Mouse (Mus musculus): ENCODE measurements around the gene Cdk8.
A peak's percentile ranks its signal among the peaks of the same experiment; 100 is the strongest.

The Cdk8 gene

DNA sequence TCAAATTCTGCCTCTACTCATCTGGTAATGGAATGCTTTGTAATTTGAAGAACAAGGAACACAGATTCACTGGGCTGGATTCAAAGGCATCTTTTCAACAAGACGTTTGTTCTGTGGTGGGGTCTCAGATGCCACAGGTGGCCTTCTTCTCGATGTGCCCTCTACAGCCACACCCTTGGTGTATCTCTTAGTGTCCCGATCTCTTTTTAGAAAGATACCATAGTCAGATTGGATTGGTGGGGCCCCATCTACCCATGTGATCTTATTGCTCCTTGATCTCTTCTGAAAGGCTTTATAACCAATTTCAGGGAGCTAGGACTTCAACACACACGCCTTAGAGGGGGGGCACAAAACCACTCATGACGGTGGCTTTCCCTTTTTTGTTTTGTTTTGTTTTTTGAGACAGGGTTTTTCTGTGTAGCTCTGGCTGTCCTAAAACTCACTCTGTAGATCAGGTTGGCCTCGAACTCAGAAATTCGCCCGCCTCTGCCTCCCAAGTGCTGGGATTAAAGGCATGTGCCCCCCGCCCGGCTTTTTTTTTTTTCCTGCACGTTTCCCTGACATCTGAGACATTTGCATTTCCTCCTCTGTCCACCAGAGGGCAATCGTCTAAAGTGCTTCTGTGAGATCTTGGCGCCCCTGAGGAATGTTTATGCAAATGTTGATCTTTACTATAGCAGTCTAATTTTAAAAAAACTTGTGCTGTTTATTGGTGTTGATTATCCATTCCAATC is 99.2 kb downstream of the Cdk8 start:
- DNase-seq, result no peak

DNA sequence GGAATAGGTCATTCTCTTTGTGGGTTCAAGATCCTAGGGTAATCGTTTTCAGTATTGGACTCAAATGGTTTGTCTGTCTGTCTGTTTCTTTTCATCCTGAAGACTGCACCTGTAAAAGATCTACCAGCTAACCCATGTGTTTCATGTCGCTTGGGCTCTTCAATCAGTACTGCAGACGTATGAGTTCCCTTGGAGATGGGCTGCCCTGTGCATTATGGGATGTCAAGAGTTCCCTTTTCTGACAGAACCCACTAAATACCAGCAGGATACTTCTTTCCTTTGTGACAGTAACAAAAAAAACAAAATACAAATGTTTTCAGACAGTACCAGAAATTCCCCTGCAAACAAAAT is 99.7 kb downstream of the Cdk8 start:
- no peak for DNase-seq

DNA sequence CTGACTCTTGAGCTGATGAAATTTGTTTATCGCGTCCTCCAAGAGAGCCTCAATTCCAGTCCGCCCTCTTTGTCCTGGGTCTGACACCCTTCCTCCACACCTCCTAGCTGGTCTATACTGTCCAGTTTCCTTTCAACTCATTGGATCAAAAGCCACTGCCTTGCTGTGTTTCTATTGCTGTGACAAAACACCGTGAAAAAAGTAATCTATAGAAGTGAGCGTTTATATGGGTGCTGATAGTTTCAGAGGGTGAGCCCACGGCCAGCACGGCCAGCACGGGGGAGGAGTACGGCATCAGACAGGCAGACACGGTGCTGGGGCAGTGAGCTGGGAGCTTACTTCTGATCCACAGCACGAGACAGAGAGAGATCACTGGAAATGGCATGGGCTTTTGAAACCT is 100.1 kb downstream of the Cdk8 start:
- no peak for DNase-seq

GRCm38 (mm10) chr5:146332541-146332940 is 101.5 kb downstream of the Cdk8 start:
- no peak for DNase-seq

- no peak for DNase-seq
These were observed 103.4 kb downstream of the Cdk8 start for GRCm38 (mm10) chr5:146334410-146334809.

GRCm38 (mm10) chr5:146338064-146338463 is 107.0 kb downstream of the Cdk8 start:
- DNase-seq, result peak; percentile 70

DNA sequence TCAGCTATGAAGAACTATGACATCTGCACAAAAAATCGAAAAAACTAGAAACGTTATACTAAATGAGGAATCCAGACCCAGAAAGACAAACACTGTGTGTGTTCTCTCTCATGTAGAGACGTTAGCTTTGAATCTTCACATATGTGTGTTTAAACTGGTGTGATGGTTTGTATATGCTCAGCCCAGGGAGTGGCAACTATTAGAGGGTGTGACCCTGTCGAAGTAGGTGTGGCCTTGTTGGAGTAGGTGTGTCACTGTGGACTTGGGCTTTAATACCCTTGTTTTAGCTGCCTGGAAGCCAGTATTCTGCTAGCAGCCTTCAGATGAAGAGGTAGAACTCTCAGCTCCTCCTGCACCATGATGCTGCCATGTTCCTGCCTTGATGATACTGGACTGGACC is 109.0 kb downstream of the Cdk8 start:
- no peak for DNase-seq

GRCm38 (mm10) chr5:146344911-146345686 is 114.1 kb downstream of the Cdk8 start:
- no peak for DNase-seq

- no peak for DNase-seq
These were observed 116.1 kb downstream of the Cdk8 start for GRCm38 (mm10) chr5:146347081-146347480.

GRCm38 (mm10) chr5:146349183-146349582 is 118.2 kb downstream of the Cdk8 start:
- peak; percentile 58 for DNase-seq

GRCm38 (mm10) chr5:146350784-146351183 is 119.8 kb downstream of the Cdk8 start:
- DNase-seq, result no peak

DNA sequence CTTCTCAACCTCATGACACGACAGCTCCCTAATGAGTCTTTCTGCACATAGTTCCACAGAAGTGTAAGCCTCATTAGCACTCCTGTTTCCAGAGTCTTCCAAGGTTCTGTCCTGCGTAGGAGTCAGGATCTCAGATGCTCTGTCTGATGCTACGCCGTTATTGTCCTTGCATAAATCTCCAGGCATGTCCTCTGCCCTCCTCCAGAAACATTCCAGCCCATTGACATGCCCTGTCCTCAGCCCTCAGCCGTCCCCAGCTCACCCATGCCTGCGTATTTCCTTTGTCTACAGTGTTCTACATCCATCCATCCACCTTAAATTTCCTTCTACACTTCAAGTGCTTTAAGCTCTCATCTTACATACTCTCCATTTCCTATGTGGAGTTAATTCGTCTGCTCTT is 121.0 kb downstream of the Cdk8 start:
- DNase-seq, result no peak

All from cerebellum, adult 9-11 months (tissue).